Mouse (Mus musculus) testis, adult 2 months (tissue): ENCODE data around the gene Tmem132a. TPM values are rescaled to one million over a fixed set of nuclear protein-coding genes. Genes with fewer than 3 reads are reported as not detected.

Experiments used
- H3K27ac ChIP-seq: fragments of 200-500 bp; 2 replicates; pipeline ENCODE4 v1.5.1; 2012; ENCODE audit warnings: low read depth, low read length; ENCODE audit not compliant: control insufficient read depth, insufficient read depth
- H3K27me3 ChIP-seq: fragments of 200-500 bp; 2 replicates; pipeline ENCODE4 v1.6.1; 2012; ENCODE audit warnings: mild to moderate bottlenecking, low read length, moderate library complexity; ENCODE audit not compliant: control insufficient read depth, insufficient read depth
- H3K36me3 ChIP-seq: fragments of 200-500 bp; 2 replicates; pipeline ENCODE4 v1.6.1; 2012; ENCODE audit warnings: mild to moderate bottlenecking, low read length; ENCODE audit not compliant: control insufficient read depth, insufficient read depth
- H3K4me1 ChIP-seq: fragments of 200-500 bp; 2 replicates; pipeline ENCODE4 v1.6.1; 2012; ENCODE audit warnings: low read length; ENCODE audit not compliant: control insufficient read depth, insufficient read depth
- H3K4me3 ChIP-seq: fragments of 200-500 bp; 2 replicates; pipeline ENCODE4 v1.5.1; 2012; ENCODE audit warnings: low read depth, mild to moderate bottlenecking, low read length, moderate library complexity, mixed read lengths; ENCODE audit not compliant: control insufficient read depth
- CTCF ChIP-seq: fragments of 200-500 bp; IDR thresholded peaks from 2 replicates; pipeline ENCODE4 v1.5.1; 2012; ENCODE audit warnings: low read depth, mild to moderate bottlenecking, inconsistent platforms, low read length, moderate library complexity; ENCODE audit not compliant: control insufficient read depth, insufficient read depth, insufficient replicate concordance
- POLR2A ChIP-seq: fragments of 200-500 bp; IDR thresholded peaks from 2 replicates; pipeline ENCODE4 v1.6.1; 2012; ENCODE audit warnings: low read depth, mild to moderate bottlenecking, inconsistent platforms, low read length, moderate library complexity; ENCODE audit not compliant: control insufficient read depth
- polyA plus RNA-seq: library from polyadenylated mRNA; depleted of rRNA; stranded (reverse); fragments of >200 nt; gene quantifications from 2 replicates; pipeline ENCODE4 v1.2.3, GENCODE M21; 2012; rRNA removed

The Tmem132a gene
- polyA plus RNA-seq: 2.6 and 3.1 TPM in 2 replicates

DNA sequence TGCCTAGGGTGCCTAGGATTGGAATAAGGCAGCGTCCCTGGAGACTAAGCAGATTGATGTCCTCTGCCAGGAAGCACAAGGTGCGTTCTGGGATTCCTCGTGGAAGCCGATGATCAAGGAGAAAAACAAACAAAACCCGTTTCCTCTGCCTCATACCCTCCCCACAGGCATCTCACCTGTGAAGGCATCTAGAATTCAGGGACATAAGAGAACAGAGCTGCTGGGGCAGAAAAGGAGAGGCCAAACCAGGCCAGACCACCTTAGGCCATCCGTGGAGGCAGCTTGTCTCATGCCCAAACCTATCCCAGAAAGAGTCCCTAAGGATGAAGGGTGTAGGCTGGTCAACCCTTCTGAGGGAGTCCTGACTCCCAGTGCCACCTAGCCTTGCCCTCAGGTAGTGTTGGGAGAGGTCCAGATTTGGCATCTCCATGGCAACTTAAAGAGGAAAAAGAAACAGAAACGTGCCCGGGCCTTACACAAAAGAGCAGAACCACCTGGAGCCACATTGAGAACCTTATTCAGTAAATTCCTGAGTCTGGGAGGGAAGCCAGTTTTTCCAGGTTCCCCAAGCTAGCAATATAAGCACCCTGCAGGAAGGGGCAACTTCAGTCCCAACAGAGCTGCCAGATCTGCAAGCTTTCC is at the start of gene Tmem132a:
Gene Tmem132a, minus strand, starts transcription at position 55 of the 642 bp plus-strand sequence.
- Histone ChIP-seq H3K27me3 (no peaks in the 10 kb centered on the region), H3K4me3 (peak within 1 kb of the TSS; percentile 33), H3K27ac (no peak within 1 kb of the TSS), H3K4me1 (peaks cover 10% of the 10 kb centered on the region), H3K36me3 (no peaks in the 10 kb centered on the region)
- TF ChIP-seq CTCF: no peak

DNA sequence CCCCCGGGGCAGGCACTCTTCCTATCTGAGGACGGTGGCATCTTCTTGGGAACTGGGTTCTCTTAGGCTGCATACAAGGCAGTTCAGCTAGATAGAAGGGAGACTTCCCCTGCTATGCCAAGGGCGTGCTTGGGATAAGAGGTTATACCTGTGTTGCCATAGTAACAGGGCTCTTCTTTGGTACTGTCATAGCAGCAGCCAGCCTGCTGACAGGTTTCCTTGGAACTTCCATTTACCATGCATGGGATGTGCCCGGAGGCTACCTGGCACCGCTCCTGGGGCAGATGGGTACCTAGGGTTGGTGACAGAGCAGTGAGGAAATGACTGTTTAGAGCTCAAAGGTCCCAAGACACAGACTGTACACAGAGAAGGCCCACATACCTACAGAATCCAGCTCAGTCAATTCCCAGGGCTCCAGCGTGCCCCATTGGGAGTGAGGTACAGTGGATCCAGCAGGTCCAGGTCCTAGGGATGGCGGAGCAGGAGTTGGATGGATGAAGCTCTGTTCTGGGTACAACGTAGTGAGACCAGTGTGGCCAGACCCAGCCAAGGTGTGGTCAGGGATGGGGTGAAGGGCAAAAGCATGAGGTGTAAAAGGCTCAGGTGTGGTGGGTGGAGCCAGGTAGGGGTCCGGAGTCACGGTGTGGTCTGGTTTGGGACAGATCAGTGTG is 48.7 kb upstream of the Tmem132a start:
- Histone ChIP-seq H3K36me3 (no peaks in the 10 kb centered on the region), H3K4me1 (peaks cover 5% of the 10 kb centered on the region)
- TF ChIP-seq CTCF (no peak), POLR2A (no peak)

DNA sequence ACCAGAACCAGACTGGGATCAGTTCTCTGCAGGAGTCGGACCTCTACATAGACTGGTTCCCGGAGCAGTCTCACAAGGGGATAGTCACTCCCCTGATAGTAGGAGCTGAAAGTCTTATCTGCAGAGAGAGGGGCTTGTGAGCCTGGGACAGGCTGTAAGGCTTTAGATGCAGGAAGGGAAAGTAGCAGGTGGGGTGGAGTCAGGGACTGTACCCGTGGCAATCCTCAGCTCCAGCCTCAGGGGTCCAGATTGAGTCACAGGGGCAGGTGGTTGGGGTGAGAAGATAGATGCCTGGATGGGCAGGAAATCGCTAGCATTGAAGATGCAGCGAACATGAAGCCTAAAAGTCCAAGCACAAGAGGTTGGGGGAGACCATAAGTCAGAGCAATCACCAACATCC is 46.8 kb upstream of the Tmem132a start:
- Histone ChIP-seq H3K36me3 (no peaks in the 10 kb centered on the region), H3K4me3 (no peak overlapping the region), H3K4me1 (peaks cover 5% of the 10 kb centered on the region), H3K27ac (no peak overlapping the region), H3K27me3 (no peaks in the 10 kb centered on the region)
- TF ChIP-seq CTCF (no peak), POLR2A (no peak)

More for the DNA sequence above, 48.7 kb upstream of the Tmem132a start:
- H3K27me3 ChIP-seq: no peaks in the 10 kb centered on the region
- H3K27ac ChIP-seq: no peak overlapping the region
- H3K4me3 ChIP-seq: no peak overlapping the region

DNA sequence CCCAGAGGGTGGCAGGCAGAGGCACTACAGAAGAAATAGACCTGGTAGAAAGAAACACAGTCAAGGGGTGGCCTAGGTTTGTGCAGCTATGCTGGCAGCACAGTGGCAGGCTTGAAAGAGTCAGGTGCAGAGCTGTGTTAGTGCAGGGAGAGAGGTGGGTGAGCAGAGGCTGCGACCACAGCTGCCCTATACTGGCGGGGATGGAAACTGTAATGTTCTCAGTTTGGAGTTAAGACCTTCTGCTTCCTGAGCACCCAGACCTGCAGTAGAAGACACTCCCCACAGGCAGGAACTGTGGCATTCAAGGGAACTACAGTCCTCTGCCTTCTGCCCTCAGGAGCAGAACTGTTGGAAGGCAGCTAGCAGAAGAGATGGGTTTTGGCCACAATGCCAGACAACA is 45.1 kb upstream of the Tmem132a start:
- no peaks in the 10 kb centered on the region for H3K27me3 ChIP-seq
- no peak overlapping the region for H3K4me3 ChIP-seq
- H3K27ac ChIP-seq: no peak overlapping the region
- peaks cover 5% of the 10 kb centered on the region for H3K4me1 ChIP-seq
- TF ChIP-seq CTCF: no peak
- no peak for TF ChIP-seq POLR2A
- H3K36me3 ChIP-seq: no peaks in the 10 kb centered on the region

DNA sequence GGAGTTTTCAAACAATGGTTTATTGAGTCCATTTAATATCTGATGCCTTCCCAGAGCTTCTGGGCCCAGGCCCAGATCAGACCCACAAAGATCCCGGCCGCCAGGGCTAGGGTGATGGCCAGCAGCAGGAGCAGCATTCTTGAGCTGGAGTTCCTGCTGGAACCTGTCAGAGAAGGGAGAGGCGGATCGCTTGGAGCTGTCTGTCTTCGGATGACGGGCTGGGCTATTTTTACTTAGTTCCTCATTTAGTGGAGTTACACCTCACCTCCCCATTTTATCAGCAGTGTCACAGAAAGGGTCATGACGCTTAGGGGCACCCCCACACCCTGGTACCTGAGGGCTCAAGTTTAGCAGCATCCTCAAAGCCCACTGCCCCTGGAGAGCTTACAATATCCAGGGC is 44.6 kb upstream of the Tmem132a start:
- Histone ChIP-seq H3K27me3 (no peaks in the 10 kb centered on the region), H3K4me1 (peaks cover 8% of the 10 kb centered on the region), H3K36me3 (no peaks in the 10 kb centered on the region), H3K27ac (no peak overlapping the region), H3K4me3 (no peak overlapping the region)
- TF ChIP-seq CTCF (no peak), POLR2A (no peak)

DNA sequence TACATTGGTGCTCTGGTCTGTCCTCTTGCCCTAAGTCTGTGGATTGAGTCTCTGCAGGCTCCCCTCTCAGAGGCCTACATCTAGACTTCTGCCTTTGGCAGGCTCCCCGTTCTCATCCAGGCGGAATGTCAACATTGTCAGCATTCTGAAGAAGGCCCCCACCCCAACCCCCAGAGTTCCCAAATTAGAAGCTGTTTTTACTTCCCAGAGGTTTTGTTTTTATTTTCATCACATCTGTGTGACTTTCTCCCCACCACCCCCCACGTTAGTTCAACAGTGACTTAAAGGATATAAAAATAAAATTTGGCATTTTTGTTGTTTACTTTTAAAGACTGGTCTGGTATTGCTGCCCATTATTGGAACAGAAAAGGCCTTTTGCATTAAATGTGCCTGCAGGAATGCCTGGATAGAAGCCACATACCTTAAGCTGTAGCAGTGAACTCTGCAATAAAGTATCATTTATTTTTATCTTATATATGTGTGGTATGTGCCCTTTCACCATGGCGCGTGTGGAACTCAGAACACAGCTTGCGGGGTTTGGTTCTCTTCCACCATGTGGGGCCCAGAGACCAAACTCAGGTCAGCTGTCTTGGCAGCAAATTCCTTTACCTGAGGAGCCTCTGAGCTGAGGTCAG is 39.5 kb upstream of the Tmem132a start:
- H3K4me1 ChIP-seq: peaks cover 5% of the 10 kb centered on the region
- peaks cover 3% of the 10 kb centered on the region for H3K36me3 ChIP-seq
- H3K27ac ChIP-seq: no peak overlapping the region
- no peak overlapping the region for H3K4me3 ChIP-seq
- TF ChIP-seq POLR2A (no peak), CTCF (no peak)
- no peaks in the 10 kb centered on the region for H3K27me3 ChIP-seq

DNA sequence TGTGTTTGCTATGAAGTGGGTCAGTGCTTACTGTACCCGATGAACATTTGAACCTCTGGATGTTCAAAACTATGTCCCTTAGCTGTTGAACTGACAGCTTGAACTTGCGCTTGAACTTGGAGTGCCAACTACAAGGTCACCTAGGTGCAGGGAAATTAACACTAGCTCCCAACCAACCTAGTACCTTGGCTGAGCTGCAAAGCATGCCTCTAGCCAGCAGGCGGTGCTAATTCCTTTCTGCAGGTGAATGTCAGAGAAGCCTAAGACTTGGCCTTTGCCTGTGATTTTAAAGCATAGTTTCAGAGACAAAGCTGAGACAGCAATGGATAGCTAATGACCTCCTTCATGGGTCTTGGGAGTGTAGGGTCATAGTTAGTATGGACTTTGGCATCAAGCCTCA is 38.2 kb upstream of the Tmem132a start:
- Histone ChIP-seq H3K27me3 (no peaks in the 10 kb centered on the region), H3K4me3 (no peak overlapping the region), H3K36me3 (peaks cover 3% of the 10 kb centered on the region), H3K27ac (no peak overlapping the region), H3K4me1 (peaks cover 5% of the 10 kb centered on the region)
- TF ChIP-seq CTCF (peak; percentile 38; the same call in 1 of the 2 replicates), POLR2A (no peak)
